Mouse (Mus musculus): Measurements from ENCODE around the gene Snx32. TPM values are rescaled to one million over a fixed set of nuclear protein-coding genes. Genes with fewer than 3 reads are reported as not detected.
"Not testable (repeated sequence)": the region's sequence is repeated elsewhere in the genome, so short reads cannot be mapped to it uniquely, and the experiment has no call there.

The Snx32 gene
- polyA plus RNA-seq, 1 experiment, result 18.4 TPM

GRCm38 (mm10) chr19:5490898-5491708 lies 19.2 kb downstream of the Snx32 start:
- TF ChIP-seq CTCF (IDR thresholded peaks at IDR 0.05; ENCODE audit: borderline replicate concordance, insufficient read depth, low read length) (no peak), POLR2A (IDR thresholded peaks at IDR 0.05; ENCODE audit: low read depth, low read length) (peak; percentile 92)
- Histone ChIP-seq H3K27ac (ENCODE audit: insufficient read depth, low read length) (peak overlapping the region; percentile 93), H3K4me1 (ENCODE audit: control insufficient read depth, insufficient read depth, low read length) (peaks cover 4% of the 10 kb centered on the region; the same call in 1 of the 2 replicates), H3K4me3 (ENCODE audit: insufficient read depth, low read length) (peak overlapping the region; percentile 72)

GRCm38 (mm10) chr19:5490313-5490897 lies 19.9 kb downstream of the Snx32 start, which contains the start of gene Cfl1:
Cfl1 (plus strand) TSS chr19:5490455.
- Histone ChIP-seq H3K4me1 (ENCODE audit: control insufficient read depth, insufficient read depth, low read length) (peaks cover 4% of the 10 kb centered on the region; the same call in 1 of the 2 replicates), H3K4me3 (ENCODE audit: insufficient read depth, low read length) (peak within 1 kb of the TSS; percentile 72), H3K27ac (ENCODE audit: insufficient read depth, low read length) (peak within 1 kb of the TSS; percentile 93)
- TF ChIP-seq POLR2A (IDR thresholded peaks at IDR 0.05; ENCODE audit: low read depth, low read length) (peak; percentile 96), CTCF (IDR thresholded peaks at IDR 0.05; ENCODE audit: borderline replicate concordance, insufficient read depth, low read length) (no peak)

- not testable (repeated sequence) for H3K4me3 ChIP-seq (ENCODE audit: insufficient read depth, low read length); H3K4me1 ChIP-seq (ENCODE audit: control insufficient read depth, insufficient read depth, low read length)
- H3K27ac ChIP-seq (ENCODE audit: insufficient read depth, low read length), result peak overlapping the region; percentile 87
These were observed 20.6 kb downstream of the Snx32 start for GRCm38 (mm10) chr19:5489721-5490120.

- H3K4me1 ChIP-seq (ENCODE audit: control insufficient read depth, insufficient read depth, low read length), result peaks cover 4% of the 10 kb centered on the region; the same call in 1 of the 2 replicates
- peak; percentile 90 for TF ChIP-seq POLR2A (IDR thresholded peaks at IDR 0.05; ENCODE audit: low read depth, low read length)
- TF ChIP-seq CTCF (IDR thresholded peaks at IDR 0.05; ENCODE audit: borderline replicate concordance, insufficient read depth, low read length), result no peak
- peak overlapping the region; percentile 99 for H3K27ac ChIP-seq (ENCODE audit: insufficient read depth, low read length)
- peak overlapping the region; percentile 13 for H3K4me3 ChIP-seq (ENCODE audit: insufficient read depth, low read length)
These were observed 21.3 kb downstream of the Snx32 start for GRCm38 (mm10) chr19:5488878-5489571.

- H3K4me1 ChIP-seq (ENCODE audit: control insufficient read depth, insufficient read depth, low read length), result peaks cover 4% of the 10 kb centered on the region; the same call in 1 of the 2 replicates
- H3K4me3 ChIP-seq (ENCODE audit: insufficient read depth, low read length), result peak within 1 kb of the TSS; percentile 66
- H3K27ac ChIP-seq (ENCODE audit: insufficient read depth, low read length), result peak within 1 kb of the TSS; percentile 99
- TF ChIP-seq CTCF (IDR thresholded peaks at IDR 0.05; ENCODE audit: borderline replicate concordance, insufficient read depth, low read length) (peak; percentile 78), POLR2A (IDR thresholded peaks at IDR 0.05; ENCODE audit: low read depth, low read length) (peak; percentile 92)
These were observed 22.4 kb downstream of the Snx32 start, which contains the start of gene Mus81 for GRCm38 (mm10) chr19:5487768-5488550. Mus81 (minus strand) TSS chr19:5488402.

- Histone ChIP-seq H3K27ac (ENCODE audit: insufficient read depth, low read length) (peak overlapping the region; percentile 95; the same call in 1 of the 2 replicates), H3K4me3 (ENCODE audit: insufficient read depth, low read length) (no peak overlapping the region), H3K4me1 (ENCODE audit: control insufficient read depth, insufficient read depth, low read length) (peaks cover 4% of the 10 kb centered on the region; the same call in 1 of the 2 replicates)
- no peak for TF ChIP-seq CTCF (IDR thresholded peaks at IDR 0.05; ENCODE audit: borderline replicate concordance, insufficient read depth, low read length)
- TF ChIP-seq POLR2A (IDR thresholded peaks at IDR 0.05; ENCODE audit: low read depth, low read length), result peak; percentile 30; the same call in 1 of the 2 replicates
These were observed 23.6 kb downstream of the Snx32 start for GRCm38 (mm10) chr19:5486771-5487170.

GRCm38 (mm10) chr19:5486286-5486685 lies 24.1 kb downstream of the Snx32 start:
- TF ChIP-seq CTCF (IDR thresholded peaks at IDR 0.05; ENCODE audit: borderline replicate concordance, insufficient read depth, low read length), result no peak
- TF ChIP-seq POLR2A (IDR thresholded peaks at IDR 0.05; ENCODE audit: low read depth, low read length), result peak; percentile 50; the same call in 1 of the 2 replicates
- Histone ChIP-seq H3K27ac (ENCODE audit: insufficient read depth, low read length) (no peak overlapping the region), H3K4me3 (ENCODE audit: insufficient read depth, low read length) (no peak overlapping the region), H3K4me1 (ENCODE audit: control insufficient read depth, insufficient read depth, low read length) (peaks cover 4% of the 10 kb centered on the region; the same call in 1 of the 2 replicates)

- H3K27ac ChIP-seq (ENCODE audit: insufficient read depth, low read length), result no peak overlapping the region
- no peak overlapping the region for H3K4me3 ChIP-seq (ENCODE audit: insufficient read depth, low read length)
- TF ChIP-seq POLR2A (IDR thresholded peaks at IDR 0.05; ENCODE audit: low read depth, low read length) (no peak), CTCF (IDR thresholded peaks at IDR 0.05; ENCODE audit: borderline replicate concordance, insufficient read depth, low read length) (no peak)
- H3K4me1 ChIP-seq (ENCODE audit: control insufficient read depth, insufficient read depth, low read length), result peaks cover 4% of the 10 kb centered on the region; the same call in 1 of the 2 replicates
These were observed 24.5 kb downstream of the Snx32 start for GRCm38 (mm10) chr19:5485821-5486220.

- no peak for TF ChIP-seq CTCF (IDR thresholded peaks at IDR 0.05; ENCODE audit: borderline replicate concordance, insufficient read depth, low read length)
- TF ChIP-seq POLR2A (IDR thresholded peaks at IDR 0.05; ENCODE audit: low read depth, low read length), result peak; percentile 43; the same call in 1 of the 2 replicates
- Histone ChIP-seq H3K4me1 (ENCODE audit: control insufficient read depth, insufficient read depth, low read length) (peaks cover 4% of the 10 kb centered on the region; the same call in 1 of the 2 replicates), H3K4me3 (ENCODE audit: insufficient read depth, low read length) (no peak overlapping the region), H3K27ac (ENCODE audit: insufficient read depth, low read length) (no peak overlapping the region)
These were observed 25.0 kb downstream of the Snx32 start for GRCm38 (mm10) chr19:5485371-5485770.
